Mouse (Mus musculus) embryo, embryonic 9.5 days (tissue): Measurements from ENCODE around the gene Gm44805.

Experiments used
- DNase-seq: peaks from one replicate; pipeline ENCODE4 v3.0.0-alpha.2; 2017; ENCODE audit errors: extremely low spot score

The Gm44805 gene

DNA sequence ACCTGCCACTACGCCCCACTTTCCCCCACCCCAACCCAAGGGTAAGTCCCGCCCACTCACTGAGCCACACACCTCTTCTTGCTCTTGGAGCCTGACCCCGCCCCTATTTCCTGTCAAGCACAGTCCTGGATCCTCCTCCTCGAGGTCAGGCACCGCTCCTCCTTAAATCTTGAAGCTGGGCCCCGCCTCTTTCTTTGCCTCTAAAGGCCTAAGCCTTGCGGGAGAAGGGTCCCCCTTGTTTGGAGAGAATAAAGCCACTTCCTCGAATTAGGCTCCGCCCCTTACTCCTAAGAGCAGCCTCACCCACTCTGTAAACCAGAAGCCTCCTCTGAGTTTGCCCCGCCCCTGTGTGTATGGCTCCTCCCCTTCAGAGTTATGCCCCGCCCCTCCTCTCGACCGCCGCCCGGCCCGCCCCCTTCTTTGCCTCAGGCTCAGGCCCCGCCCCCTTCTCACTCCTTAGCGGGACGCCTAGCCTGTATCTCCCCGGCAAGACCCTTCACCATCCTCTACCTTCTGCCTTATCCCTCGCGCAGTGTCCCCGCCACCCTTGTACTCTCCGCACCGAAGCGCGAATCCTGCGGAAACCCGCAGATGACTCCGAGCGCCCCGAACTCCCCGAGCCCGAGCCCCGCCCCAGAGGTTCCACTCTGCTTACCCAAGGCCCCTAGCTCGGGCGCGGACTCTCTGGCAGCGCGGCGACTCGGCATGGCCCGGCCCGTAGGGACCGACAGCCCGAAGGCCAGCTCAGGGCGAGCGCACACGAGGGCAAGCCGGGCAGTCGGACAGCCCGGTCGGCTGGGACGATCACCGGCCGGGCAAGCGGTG lies 52.5 kb downstream of the Gm44805 start:
- DNase-seq, result peak; percentile 97

DNA sequence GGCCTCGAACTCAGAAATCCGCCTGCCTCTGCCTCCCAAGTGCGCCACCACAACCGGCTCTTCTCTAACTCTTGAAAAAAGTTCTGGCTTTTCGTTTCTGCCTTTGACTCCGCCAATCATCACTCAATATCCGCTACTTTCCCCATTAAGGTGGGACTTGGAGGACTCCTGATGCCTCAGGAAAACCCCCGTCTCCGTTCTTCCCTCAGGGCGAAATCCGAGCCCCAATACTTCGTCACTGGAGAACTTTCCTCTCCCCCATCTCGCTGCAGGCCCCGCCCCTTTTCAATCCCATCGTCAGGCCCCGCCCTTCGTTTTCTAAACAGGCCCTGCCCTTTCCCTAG lies 53.1 kb downstream of the Gm44805 start:
- DNase-seq, result no peak

- DNase-seq, result no peak
These were observed 53.5 kb downstream of the Gm44805 start for GRCm38 (mm10) chr7:19627721-19628120.

DNA sequence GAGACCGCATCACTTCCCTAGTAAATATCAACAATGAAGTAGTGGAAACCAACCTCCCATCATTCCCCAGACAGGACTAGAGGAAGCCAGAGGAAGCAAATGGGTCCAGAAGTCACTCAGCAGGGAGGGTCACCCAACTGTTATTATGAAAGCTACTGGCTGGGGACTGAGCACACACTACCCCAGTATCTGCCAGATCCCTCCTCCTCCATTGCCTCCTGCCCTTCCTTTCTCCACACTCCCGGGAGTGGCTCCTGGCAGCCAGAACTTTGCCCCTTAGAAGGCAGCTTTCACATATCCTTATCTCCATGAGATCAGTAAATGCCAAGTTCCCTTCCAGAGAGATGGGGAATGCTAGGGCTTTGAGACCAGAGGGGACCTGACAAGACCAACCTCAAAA lies 57.8 kb downstream of the Gm44805 start:
- DNase-seq, result no peak

DNA sequence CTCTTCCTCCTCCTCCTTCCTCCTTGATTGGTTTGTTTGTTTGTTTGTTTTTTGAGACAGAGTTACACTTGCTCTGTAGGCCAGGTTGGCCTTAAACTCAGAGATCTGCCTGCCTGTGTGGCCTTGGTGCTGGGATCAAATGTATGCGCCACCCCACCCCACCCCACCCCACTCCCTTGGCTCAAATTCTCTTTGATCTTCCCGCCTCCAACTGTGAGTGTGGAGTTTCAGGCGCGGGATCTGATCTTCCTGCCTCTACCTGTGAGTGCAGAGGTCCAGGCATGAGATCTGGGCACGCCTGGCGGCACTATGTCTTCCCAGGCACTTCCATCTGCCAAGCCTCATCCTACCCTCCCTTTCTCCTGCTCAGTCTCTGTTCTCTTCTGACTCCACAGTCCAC lies 59.0 kb downstream of the Gm44805 start:
- DNase-seq, result no peak
